Mouse (Mus musculus): Measurements from ENCODE around the gene Sema3b.
"Not testable (repeated sequence)": the region's sequence is repeated elsewhere in the genome, so short reads cannot be mapped to it uniquely, and the experiment has no call there.

The Sema3b gene

GRCm38 (mm10) chr9:107593101-107593976 lies 15.7 kb downstream of the Sema3b start:
- no peak for DNase-seq (ENCODE audit: extremely low spot score, low read depth, low spot score)

- no peak for DNase-seq (ENCODE audit: extremely low spot score, low read depth, low spot score)
Observed at GRCm38 (mm10) chr9:107590773-107591060, 18.3 kb downstream of the Sema3b start.

- no peak for DNase-seq (ENCODE audit: extremely low spot score, low read depth, low spot score)
Observed at GRCm38 (mm10) chr9:107590058-107590772, 18.8 kb downstream of the Sema3b start.

GRCm38 (mm10) chr9:107587833-107588639 lies 21.0 kb downstream of the Sema3b start:
- DNase-seq (ENCODE audit: extremely low spot score, low read depth, low spot score) = no peak

GRCm38 (mm10) chr9:107586974-107587832 lies 21.8 kb downstream of the Sema3b start, which contains the start of gene Ifrd2:
Gene Ifrd2 (plus strand): TSS chr9:107587642.
- peak; percentile 92 for DNase-seq (ENCODE audit: extremely low spot score, low read depth, low spot score)

- no peak for DNase-seq (ENCODE audit: extremely low spot score, low read depth, low spot score)
Observed at GRCm38 (mm10) chr9:107586504-107586903, 22.5 kb downstream of the Sema3b start.

GRCm38 (mm10) chr9:107583174-107583573 lies 25.9 kb downstream of the Sema3b start:
- no peak for DNase-seq (ENCODE audit: extremely low spot score, low read depth, low spot score)

- no peak for DNase-seq (ENCODE audit: extremely low spot score, low read depth, low spot score)
Observed at GRCm38 (mm10) chr9:107582509-107583062, 26.4 kb downstream of the Sema3b start.

GRCm38 (mm10) chr9:107581584-107581983 lies 27.4 kb downstream of the Sema3b start:
- DNase-seq (ENCODE audit: extremely low spot score, low read depth, low spot score) = no peak

GRCm38 (mm10) chr9:107580501-107581317 lies 28.3 kb downstream of the Sema3b start, which contains the start of gene Hyal3:
Gene Hyal3 (plus strand): TSS chr9:107580818.
- DNase-seq (ENCODE audit: extremely low spot score, low read depth, low spot score) = no peak

GRCm38 (mm10) chr9:107579023-107579900 lies 29.8 kb downstream of the Sema3b start:
- no peak for DNase-seq (ENCODE audit: extremely low spot score, low read depth, low spot score)

GRCm38 (mm10) chr9:107578587-107578986 lies 30.4 kb downstream of the Sema3b start, which contains the start of gene Naa80:
Gene Naa80 (plus strand): TSS chr9:107578887.
- no peak for DNase-seq (ENCODE audit: extremely low spot score, low read depth, low spot score)

- DNase-seq (ENCODE audit: extremely low spot score, low read depth, low spot score) = no peak
Observed at GRCm38 (mm10) chr9:107577871-107578270, 31.2 kb downstream of the Sema3b start.

GRCm38 (mm10) chr9:107576357-107577107 lies 32.5 kb downstream of the Sema3b start, which contains the start of gene Hyal1:
Gene Hyal1 (plus strand): TSS chr9:107576927.
- DNase-seq (ENCODE audit: extremely low spot score, low read depth, low spot score) = no peak

- DNase-seq (ENCODE audit: extremely low spot score, low read depth, low spot score) = no peak
Observed at GRCm38 (mm10) chr9:107575579-107576356, 33.3 kb downstream of the Sema3b start.

- DNase-seq (ENCODE audit: extremely low spot score, low read depth, low spot score) = not testable (repeated sequence)
Observed at GRCm38 (mm10) chr9:107573774-107574173, 35.3 kb downstream of the Sema3b start.

GRCm38 (mm10) chr9:107572327-107572662 lies 36.7 kb downstream of the Sema3b start:
- DNase-seq (ENCODE audit: extremely low spot score, low read depth, low spot score) = no peak

Measured in hindlimb bud, embryonic 11.5 days (tissue).